Mouse (Mus musculus): ENCODE measurements at regions not wholly inside any gene's neighbourhood (a gene's known extent, or its start where the extent isn't known, plus 50 kb on each side); places are given as distances from the start of the nearest gene placed in this dataset.
A peak's percentile ranks its signal among the peaks of the same experiment; 100 is the strongest.

GRCm38 (mm10) chr12:106375886-106376285, 365.9 kb downstream of the Vrk1 start:
- DNase-seq = no peak
- no peaks in the 10 kb centered on the region for H3K36me3 ChIP-seq (ENCODE audit: insufficient read depth)
- H3K4me1 ChIP-seq (ENCODE audit: insufficient read depth) = peaks cover 19% of the 10 kb centered on the region
- TF ChIP-seq CTCF (IDR thresholded peaks at IDR 0.05; ENCODE audit: low read depth) = no peak
- WGBS = 70% methylated on average over 13 of the region's 13 CpGs
- H3K27ac ChIP-seq (ENCODE audit: low read depth, low read length) = peak overlapping the region; percentile 63
- no peak overlapping the region for H3K4me3 ChIP-seq (ENCODE audit: low read depth, low read length)
- ATAC-seq = no peak
- H3K9me3 ChIP-seq (ENCODE audit: low read length) = no peaks in the 10 kb centered on the region
- no peak overlapping the region for H3K9ac ChIP-seq
- H3K4me2 ChIP-seq (ENCODE audit: low read depth) = no peak overlapping the region
- H3K27me3 ChIP-seq (ENCODE audit: insufficient read depth, low read length) = no peaks in the 10 kb centered on the region; the same call in 1 of the 2 replicates

- 32% methylated on average over 12 of the region's 12 CpGs for WGBS
Observed at GRCm38 (mm10) chr12:106376783-106377182, 366.8 kb downstream of the Vrk1 start.

DNA sequence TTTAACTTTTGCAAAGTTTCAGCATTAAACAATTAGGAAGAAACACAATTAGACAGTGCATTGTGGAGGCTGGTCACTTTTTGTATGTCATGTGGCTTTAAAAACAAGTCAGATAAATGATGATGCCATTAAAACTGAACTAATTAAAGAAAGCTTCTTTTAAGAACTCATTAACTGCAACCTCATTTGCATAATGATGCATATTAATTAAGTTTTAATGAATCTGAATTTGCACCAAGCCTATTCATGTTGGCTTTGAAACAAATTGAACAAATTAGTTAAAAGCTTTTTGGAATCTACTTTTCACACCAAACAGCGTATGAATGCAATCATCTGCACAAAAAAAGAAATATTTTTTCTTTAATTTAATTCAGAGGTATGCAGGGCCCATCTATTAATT, 367.3 kb downstream of the Vrk1 start:
- Histone ChIP-seq H3K9me3 (ENCODE audit: low read length) (no peaks in the 10 kb centered on the region), H3K27ac (ENCODE audit: low read depth, low read length) (no peak overlapping the region), H3K4me3 (ENCODE audit: low read depth, low read length) (no peak overlapping the region), H3K9ac (no peak overlapping the region), H3K27me3 (ENCODE audit: insufficient read depth, low read length) (no peaks in the 10 kb centered on the region; the same call in 1 of the 2 replicates), H3K4me1 (ENCODE audit: insufficient read depth) (peaks cover 19% of the 10 kb centered on the region), H3K36me3 (ENCODE audit: insufficient read depth) (no peaks in the 10 kb centered on the region), H3K4me2 (ENCODE audit: low read depth) (no peak overlapping the region)
- no peak for TF ChIP-seq CTCF (IDR thresholded peaks at IDR 0.05; ENCODE audit: low read depth)
- DNase-seq (no peak), ATAC-seq (no peak)
- WGBS = 32% methylated on average over 1 of the region's 1 CpGs

More at GRCm38 (mm10) chr12:106376783-106377182, 366.8 kb downstream of the Vrk1 start:
- Histone ChIP-seq H3K4me2 (ENCODE audit: low read depth) (no peak overlapping the region), H3K27me3 (ENCODE audit: insufficient read depth, low read length) (no peaks in the 10 kb centered on the region; the same call in 1 of the 2 replicates), H3K9ac (0 out of 2 replicates have a peak overlapping the region, but pooled peaks have one; percentile 11), H3K4me1 (ENCODE audit: insufficient read depth) (peaks cover 19% of the 10 kb centered on the region), H3K36me3 (ENCODE audit: insufficient read depth) (no peaks in the 10 kb centered on the region), H3K9me3 (ENCODE audit: low read length) (no peaks in the 10 kb centered on the region), H3K27ac (ENCODE audit: low read depth, low read length) (peak overlapping the region; percentile 63), H3K4me3 (ENCODE audit: low read depth, low read length) (no peak overlapping the region)
- ATAC-seq (no peak), DNase-seq (peak; percentile 62)
- no peak for TF ChIP-seq CTCF (IDR thresholded peaks at IDR 0.05; ENCODE audit: low read depth)

- 0 out of 2 replicates have a peak overlapping the region, but pooled peaks have one; percentile 14 for H3K9ac ChIP-seq
- DNase-seq = no peak
- peaks cover 19% of the 10 kb centered on the region for H3K4me1 ChIP-seq (ENCODE audit: insufficient read depth)
- H3K27me3 ChIP-seq (ENCODE audit: insufficient read depth, low read length) = no peaks in the 10 kb centered on the region; the same call in 1 of the 2 replicates
- 27% methylated on average over 5 of the region's 5 CpGs for WGBS
- no peak overlapping the region for H3K4me3 ChIP-seq (ENCODE audit: low read depth, low read length)
- peak overlapping the region; percentile 81; the same call in 1 of the 2 replicates for H3K27ac ChIP-seq (ENCODE audit: low read depth, low read length)
- no peaks in the 10 kb centered on the region for H3K9me3 ChIP-seq (ENCODE audit: low read length)
- peak; percentile 56; the same call in 1 of the 2 replicates for ATAC-seq
- no peak for TF ChIP-seq CTCF (IDR thresholded peaks at IDR 0.05; ENCODE audit: low read depth)
- H3K4me2 ChIP-seq (ENCODE audit: low read depth) = no peak overlapping the region
- no peaks in the 10 kb centered on the region for H3K36me3 ChIP-seq (ENCODE audit: insufficient read depth)
Observed at GRCm38 (mm10) chr12:106377761-106378160, 367.7 kb downstream of the Vrk1 start.

- H3K9ac ChIP-seq = peak overlapping the region; percentile 39
- H3K4me1 ChIP-seq (ENCODE audit: insufficient read depth) = peaks cover 19% of the 10 kb centered on the region
- no peaks in the 10 kb centered on the region; the same call in 1 of the 2 replicates for H3K27me3 ChIP-seq (ENCODE audit: insufficient read depth, low read length)
- WGBS = 6% methylated on average over 19 of the region's 19 CpGs
- H3K36me3 ChIP-seq (ENCODE audit: insufficient read depth) = no peaks in the 10 kb centered on the region
- peak overlapping the region; percentile 81 for H3K27ac ChIP-seq (ENCODE audit: low read depth, low read length)
- peak overlapping the region; percentile 34 for H3K4me2 ChIP-seq (ENCODE audit: low read depth)
- DNase-seq = peak; percentile 64
- no peaks in the 10 kb centered on the region for H3K9me3 ChIP-seq (ENCODE audit: low read length)
- TF ChIP-seq CTCF (IDR thresholded peaks at IDR 0.05; ENCODE audit: low read depth) = no peak
- peak overlapping the region; percentile 14; the same call in 1 of the 2 replicates for H3K4me3 ChIP-seq (ENCODE audit: low read depth, low read length)
- no peak; the same call in 1 of the 2 replicates for ATAC-seq
Observed at GRCm38 (mm10) chr12:106378303-106379075, 368.5 kb downstream of the Vrk1 start.

DNA sequence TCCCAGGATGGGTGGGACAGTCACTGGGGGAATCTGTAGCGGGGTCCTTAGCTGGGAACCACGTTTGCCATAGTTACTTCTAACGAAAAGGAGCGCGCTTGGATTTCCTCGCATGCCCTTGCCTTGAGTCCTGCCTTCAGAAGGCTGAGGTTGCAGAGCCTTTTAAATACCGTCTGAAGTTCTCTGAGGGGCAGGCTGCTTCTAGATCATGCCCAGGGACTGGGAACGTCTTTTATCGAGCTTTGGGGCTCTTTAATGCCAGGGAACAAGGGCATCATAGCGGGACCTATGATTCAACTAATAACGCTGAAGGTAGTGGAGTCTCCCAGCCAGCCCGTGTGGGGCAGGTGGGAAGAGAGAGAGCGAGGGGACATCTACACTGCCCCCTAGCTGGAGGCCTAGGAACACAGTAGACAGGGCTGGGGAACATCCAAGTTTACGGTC, 369.1 kb downstream of the Vrk1 start:
- Histone ChIP-seq H3K4me2 (ENCODE audit: low read depth) (peak overlapping the region; percentile 34), H3K4me3 (ENCODE audit: low read depth, low read length) (no peak overlapping the region), H3K4me1 (ENCODE audit: insufficient read depth) (peaks cover 19% of the 10 kb centered on the region), H3K9ac (peak overlapping the region; percentile 39), H3K27ac (ENCODE audit: low read depth, low read length) (peak overlapping the region; percentile 81), H3K9me3 (ENCODE audit: low read length) (no peaks in the 10 kb centered on the region), H3K27me3 (ENCODE audit: insufficient read depth, low read length) (no peaks in the 10 kb centered on the region), H3K36me3 (ENCODE audit: insufficient read depth) (no peaks in the 10 kb centered on the region)
- DNase-seq = peak; percentile 71
- ATAC-seq = peak; percentile 54; the same call in 1 of the 2 replicates
- 2% methylated on average over 14 of the region's 14 CpGs for WGBS
- peak; percentile 65 for TF ChIP-seq CTCF (IDR thresholded peaks at IDR 0.05; ENCODE audit: low read depth)

DNA sequence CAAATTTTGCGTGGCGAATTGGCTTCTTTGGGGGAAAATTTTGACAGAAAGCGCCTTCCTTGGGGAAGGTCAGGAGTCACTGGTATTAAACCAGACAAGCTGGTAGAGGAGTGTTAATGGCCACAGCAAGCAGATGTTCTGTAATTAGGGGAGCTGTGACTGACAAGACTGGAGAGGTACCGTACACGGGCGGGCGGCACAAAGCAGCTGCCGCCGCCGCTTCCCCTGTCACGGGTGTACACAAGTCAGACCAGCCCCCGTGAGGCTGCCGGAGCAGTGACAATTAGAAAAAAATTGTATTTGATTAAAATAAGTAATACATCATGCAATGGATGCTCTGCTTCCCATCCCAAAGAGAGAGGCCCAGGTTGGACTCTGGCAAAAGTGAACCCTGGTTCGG, 369.8 kb downstream of the Vrk1 start:
- Histone ChIP-seq H3K36me3 (ENCODE audit: insufficient read depth) (no peaks in the 10 kb centered on the region), H3K27ac (ENCODE audit: low read depth, low read length) (peak overlapping the region; percentile 81), H3K4me3 (ENCODE audit: low read depth, low read length) (no peak overlapping the region), H3K9me3 (ENCODE audit: low read length) (no peaks in the 10 kb centered on the region), H3K27me3 (ENCODE audit: insufficient read depth, low read length) (no peaks in the 10 kb centered on the region), H3K4me2 (ENCODE audit: low read depth) (no peak overlapping the region), H3K4me1 (ENCODE audit: insufficient read depth) (peaks cover 19% of the 10 kb centered on the region), H3K9ac (peak overlapping the region; percentile 10; the same call in 1 of the 2 replicates)
- 37% methylated on average over 14 of the region's 14 CpGs for WGBS
- DNase-seq = no peak
- no peak for ATAC-seq
- no peak for TF ChIP-seq CTCF (IDR thresholded peaks at IDR 0.05; ENCODE audit: low read depth)
